In the genomic region with DNA sequence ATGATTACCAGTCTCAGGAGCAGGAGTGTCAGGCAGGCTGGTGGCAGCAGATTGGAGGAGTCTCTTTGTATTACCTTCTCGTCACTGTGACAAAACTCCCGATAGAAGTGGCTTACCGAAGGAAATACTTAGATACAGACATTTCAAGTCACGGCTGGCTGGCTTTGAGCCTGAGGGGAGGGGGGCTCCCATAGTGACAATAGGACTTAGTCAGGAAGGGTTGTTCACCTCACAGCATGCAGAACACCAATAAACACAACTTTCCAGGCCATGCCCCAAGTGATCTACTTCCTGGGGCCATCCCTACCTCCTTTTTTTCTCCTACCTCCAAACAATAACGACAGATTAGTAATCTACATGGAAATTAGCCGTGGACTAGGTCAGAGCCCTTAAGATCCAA, we compare ENCODE assay signal across 20 mouse cellular contexts. TPM values are rescaled to one million over a fixed set of nuclear protein-coding genes. Genes with fewer than 3 reads are reported as not detected.
"Had no signal": no experiment of that assay in that cellular context is flagged by ENCODE, and none has a peak within 500 bp of the region (broad histone marks: within the 10 kb centered on the region; RNA-seq: fewer than 3 reads in every experiment).

No protein-coding gene starts in this region.

- H3K4me1 ChIP-seq: liver, embryonic 12.5 days had no signal

- ATAC-seq: liver, embryonic 12.5 days had no signal

- H3K4me3 ChIP-seq: liver, embryonic 12.5 days; midbrain, embryonic 12.5 days; myocyte; neural tube, embryonic 13.5 days; neural tube, embryonic 15.5 days had no signal

- H3K36me3 ChIP-seq: liver, embryonic 12.5 days; midbrain, embryonic 12.5 days; neural tube, embryonic 13.5 days; neural tube, embryonic 15.5 days had no signal

- H3K9me3 ChIP-seq: liver, embryonic 12.5 days; midbrain, embryonic 12.5 days; neural tube, embryonic 13.5 days; neural tube, embryonic 15.5 days had no signal

- H3K27me3 ChIP-seq: midbrain, embryonic 12.5 days; neural tube, embryonic 13.5 days; neural tube, embryonic 15.5 days had no signal

- H3K9ac ChIP-seq: liver, embryonic 12.5 days; liver, embryonic 14.5 days; lung, embryonic 14.5 days; midbrain, embryonic 12.5 days; neural tube, embryonic 13.5 days; neural tube, embryonic 15.5 days had no signal

- H3K27ac ChIP-seq: liver, embryonic 12.5 days; liver, embryonic 14.5 days; midbrain, embryonic 12.5 days; neural tube, embryonic 13.5 days; neural tube, embryonic 15.5 days had no signal

- DNase-seq: lung, adult 18-20 months; lung, embryonic 14.5 days; lung, postnatal 10 days; lung, postnatal 4 days; right cerebral cortex, adult 18-20 months; right cerebral cortex, postnatal 25 days; right cerebral cortex, postnatal 4 days; spleen, adult 18-20 months; thymus, adult 18-20 months; thymus, postnatal 14 days; thymus, postnatal 36 days had no signal

- H3K4me2 ChIP-seq: liver, embryonic 12.5 days; lung, embryonic 14.5 days; midbrain, embryonic 12.5 days; neural tube, embryonic 13.5 days; neural tube, embryonic 15.5 days had no signal

RNA-seq across cellular contexts. Expression of gene Atg4a-ps, which starts 32.9 kb away (rescaled TPM):
- polyA plus RNA-seq: liver, adult 2 months; small intestine, adult 2 months; stomach, embryonic 14.5 days had no signal
